ENCODE assay signal across 8 mouse cellular contexts in the genomic region with DNA sequence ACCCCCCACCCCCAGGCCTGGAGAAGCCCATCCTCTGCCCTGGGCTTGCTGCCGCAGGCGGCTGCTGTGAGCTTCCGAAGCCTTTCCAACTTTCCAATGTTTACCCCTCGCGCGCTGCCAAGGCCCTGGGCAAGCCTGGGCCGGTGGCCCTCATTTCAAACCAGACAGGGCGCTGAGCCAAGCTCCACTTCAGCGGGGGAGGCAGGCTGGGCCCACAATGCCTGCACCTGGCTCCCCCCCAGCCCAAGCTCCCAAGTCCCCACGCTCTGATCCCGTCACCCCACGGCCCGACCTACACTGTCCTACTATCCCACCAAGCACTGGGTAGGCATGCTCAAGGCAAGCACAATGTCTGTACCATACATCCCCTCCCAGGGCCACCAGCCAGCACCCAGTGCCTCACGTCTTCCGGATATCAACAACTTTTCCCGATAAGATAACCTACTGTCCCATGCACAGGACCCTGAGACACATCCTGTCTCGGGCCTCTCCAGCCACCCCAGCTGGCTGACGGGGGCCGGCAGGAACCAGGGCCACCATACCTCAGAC. TPM values are rescaled to one million over a fixed set of nuclear protein-coding genes. Genes with fewer than 3 reads are reported as not detected.
A peak's percentile ranks its signal among the peaks of the same experiment; 100 is the strongest.
DNase-seq lines count a peak whose midpoint lies in the region; ATAC-seq and TF ChIP-seq lines count a peak whose summit lies in the region.

No protein-coding gene starts in this region.

- no peaks in the 10 kb centered on the region for H3K9me3 ChIP-seq in hindbrain, postnatal 0 days (ENCODE audit: low read length)
- no peaks in the 10 kb centered on the region for H3K9me3 ChIP-seq in midbrain, embryonic 10.5 days (replicated peaks)
- H3K9me3 ChIP-seq in stomach, postnatal 0 days (ENCODE audit: control insufficient read depth, low read length), result no peaks in the 10 kb centered on the region

- WGBS in hindbrain, postnatal 0 days, result 25% methylated on average over 19 of the region's 19 CpGs
- WGBS in midbrain, embryonic 10.5 days, result 87% methylated on average over 19 of the region's 19 CpGs
- WGBS in stomach, postnatal 0 days, result 12% methylated on average over 19 of the region's 19 CpGs

- H3K36me3 ChIP-seq in hindbrain, postnatal 0 days (ENCODE audit: insufficient read depth, low read length), result no peaks in the 10 kb centered on the region
- H3K36me3 ChIP-seq in midbrain, embryonic 10.5 days, result 0 out of 2 replicates have a peak, but pooled peaks cover 2% of the 10 kb centered on the region
- no peaks in the 10 kb centered on the region for H3K36me3 ChIP-seq in stomach, postnatal 0 days (ENCODE audit: control insufficient read depth, insufficient read depth, low read length)

- in situ Hi-C loops in Patski (cut with MboI; ENCODE audit: low pct_unique_long_range_greater_than_20kb), result no loop called here

- intact Hi-C loops in gastrocnemius, postnatal 14 days (cut with DNase I; ENCODE audit: low total_unique reads), result no loop called here
- intact Hi-C loops in left cerebral cortex, adult 2 months (cut with DNase I), result loop anchor here (2.0 kb wide), 2 partner anchors 27 to 37 kb away; no protein-coding TSS in a partner anchor

- ATAC-seq in Patski, result peak; percentile 2
- ATAC-seq in hindbrain, postnatal 0 days, result peak; percentile 34
- ATAC-seq in stomach, postnatal 0 days (ENCODE audit: low FRiP score, low TSS enrichment), result peak; percentile 8

- H3K4me1 ChIP-seq in hindbrain, postnatal 0 days (ENCODE audit: insufficient read depth, low read length), result peaks cover 51% of the 10 kb centered on the region
- H3K4me1 ChIP-seq in midbrain, embryonic 10.5 days, result peaks cover 84% of the 10 kb centered on the region
- peaks cover 23% of the 10 kb centered on the region for H3K4me1 ChIP-seq in stomach, postnatal 0 days (replicated peaks; ENCODE audit: control insufficient read depth, insufficient read depth)

- CTCF ChIA-PET in Patski (lab: Charles Lee), result interaction anchor here (0.7 to 3.8 kb wide), 7 partner anchors 14 to 128 kb away, joined by 3 to 14 read pairs (median 3); no protein-coding TSS in a partner anchor

- TF ChIP-seq EP300 in stomach, postnatal 0 days (optimal IDR thresholded peaks at IDR 0.05), result no peak

- H3K4me3 ChIP-seq in hindbrain, postnatal 0 days (ENCODE audit: low read length), result peak overlapping the region; percentile 21
- H3K4me3 ChIP-seq in left cerebral cortex, adult 2 months, result peak overlapping the region; percentile 54
- peak overlapping the region; percentile 49 for H3K4me3 ChIP-seq in midbrain, embryonic 10.5 days
- H3K4me3 ChIP-seq in stomach, postnatal 0 days (ENCODE audit: low read depth, low read length), result peak overlapping the region; percentile 43

- no peak for DNase-seq in Patski (ENCODE audit: low read depth, low spot score)
- peak; percentile 98 for DNase-seq in cerebellum, postnatal 10 days
- DNase-seq in gastrocnemius, postnatal 14 days, result peak; percentile 90
- DNase-seq in hindbrain, postnatal 0 days (ENCODE audit: low spot score), result peak; percentile 92
- peak; percentile 74 to 76 for DNase-seq in left cerebral cortex, adult 2 months (ENCODE audit: extremely low spot score in 1 of 2, low spot score in 2 of 2)
- no peak for DNase-seq in midbrain, embryonic 10.5 days (ENCODE audit: low spot score)
- DNase-seq in stomach, postnatal 0 days (ENCODE audit: low spot score), result peak; percentile 78
- no peak for DNase-seq in thymus, postnatal 4 days

- H3K27me3 ChIP-seq in Patski, result no peaks in the 10 kb centered on the region
- no peaks in the 10 kb centered on the region for H3K27me3 ChIP-seq in hindbrain, postnatal 0 days (ENCODE audit: insufficient read depth, low read length)
- no peaks in the 10 kb centered on the region for H3K27me3 ChIP-seq in midbrain, embryonic 10.5 days (ENCODE audit: low read depth, poor library complexity, severe bottlenecking)
- no peaks in the 10 kb centered on the region for H3K27me3 ChIP-seq in stomach, postnatal 0 days (ENCODE audit: control insufficient read depth, insufficient read depth, low read length)

- H3K27ac ChIP-seq in hindbrain, postnatal 0 days, result peak overlapping the region; percentile 92
- H3K27ac ChIP-seq in left cerebral cortex, adult 2 months, result peak overlapping the region; percentile 98
- peak overlapping the region; percentile 93 for H3K27ac ChIP-seq in midbrain, embryonic 10.5 days (replicated peaks)
- H3K27ac ChIP-seq in stomach, postnatal 0 days (replicated peaks), result peak overlapping the region; percentile 98

- peak overlapping the region; percentile 54 for H3K4me2 ChIP-seq in hindbrain, postnatal 0 days (ENCODE audit: low read depth, low read length)
- H3K4me2 ChIP-seq in stomach, postnatal 0 days (replicated peaks; ENCODE audit: low read depth), result peak overlapping the region; percentile 78

- TF ChIP-seq CTCF in Patski (IDR thresholded peaks at IDR 0.05), result no peak
- TF ChIP-seq CTCF in hindbrain, postnatal 0 days (IDR thresholded peaks at IDR 0.05; ENCODE audit: low read depth), result no peak
- no peak for TF ChIP-seq CTCF in left cerebral cortex, adult 2 months (IDR thresholded peaks at IDR 0.05)
- no peak for TF ChIP-seq CTCF in stomach, postnatal 0 days (IDR thresholded peaks at IDR 0.05; ENCODE audit: low read depth)

- H3K9ac ChIP-seq in hindbrain, postnatal 0 days (replicated peaks; ENCODE audit: low read length), result peak overlapping the region; percentile 35
- peak overlapping the region; percentile 69 for H3K9ac ChIP-seq in stomach, postnatal 0 days (ENCODE audit: low read length)

- POLR2A ChIA-PET in Patski (lab: Charles Lee), result interaction anchor here (0.5 to 0.8 kb wide), 2 partner anchors 9 to 59 kb away, joined by 4 to 7 read pairs; no protein-coding TSS in a partner anchor

RNA-seq across cellular contexts. Expression of a gene that starts 38.8 kb away (rescaled TPM):
- polyA plus RNA-seq in Patski (2021), result 98.6 TPM
- total RNA-seq in gastrocnemius, postnatal 14 days (2021), result 10 to 100 TPM; 85.9 to 97.7 TPM
- total RNA-seq in hindbrain, postnatal 0 days (2014; rRNA removed), result 35.4 and 37.5 TPM in 2 replicates
- polyA plus RNA-seq in hindbrain, postnatal 0 days (2015; fragmentation: Nextera tagmentation; extraction: Ambion mirVana), result 20.9 and 22.7 TPM in 2 replicates
- 100 to 1,000 TPM; 228 to 270 TPM for total RNA-seq in left cerebral cortex, adult 2 months (2021)
- polyA plus RNA-seq in midbrain, embryonic 10.5 days (2016; fragmentation: Nextera tagmentation; extraction: Ambion mirVana), result 16.2 and 19.1 TPM in 2 replicates
- 11.1 and 12.1 TPM in 2 replicates for polyA plus RNA-seq in stomach, postnatal 0 days (2015; fragmentation: Nextera tagmentation; extraction: Ambion mirVana)

Comparison
In these comparisons a context has a peak if more than half of its experiments do, and no peak if none do; other contexts are left out.
1. DNase-seq: peak in cerebellum, postnatal 10 days (2 of 2), gastrocnemius, postnatal 14 days (single experiment), hindbrain, postnatal 0 days (single experiment), left cerebral cortex, adult 2 months (2 of 2) and stomach, postnatal 0 days (single experiment); none in Patski (single experiment), midbrain, embryonic 10.5 days (single experiment) and thymus, postnatal 4 days (single experiment).
2. Peak in every context shown above with its lines, with median percentiles within 50 percentile points of each other: ATAC-seq, H3K27ac ChIP-seq and H3K4me3 ChIP-seq.